Mouse (Mus musculus) gastrocnemius, adult 8-10 months (tissue): ENCODE data around the gene Ptms. TPM values are rescaled to one million over a fixed set of nuclear protein-coding genes. Genes with fewer than 3 reads are reported as not detected.
A peak's percentile ranks its signal among the peaks of the same experiment; 100 is the strongest.

Experiments used
- DNase-seq, 2 experiments: peaks; one replicate each; pipeline ENCODE4 v3.0.0; 2022; ENCODE audit warnings: low spot score in 2 of 2
- total RNA-seq, 4 experiments: library from RNA; stranded (reverse); gene quantifications; 2 replicates each; pipeline ENCODE4 v1.2.4; 2022

Ptms gene
- total RNA-seq: 10 to 100 TPM; 64.6 to 83.2 (median 76.8) TPM

- DNase-seq: peak; percentile 88
Measured at GRCm38 (mm10) chr6:124919695-124920317, at the start of gene Ptms. Gene Ptms, minus strand, starts transcription at chr6:124920103.

- DNase-seq: peak; percentile 7 to 15
Measured at GRCm38 (mm10) chr6:124967766-124968165, 47.9 kb upstream of the Ptms start.

- no peak for DNase-seq
Measured at GRCm38 (mm10) chr6:124966466-124967118, 46.7 kb upstream of the Ptms start.

GRCm38 (mm10) chr6:124965747-124966146 lies 45.8 kb upstream of the Ptms start:
- DNase-seq: no peak

- DNase-seq: peak; percentile 91 to 93
Measured at GRCm38 (mm10) chr6:124965088-124965719, 45.3 kb upstream of the Ptms start, which contains the start of gene Cops7a. Gene Cops7a, minus strand, starts transcription at chr6:124965538.

GRCm38 (mm10) chr6:124964638-124965037 lies 44.7 kb upstream of the Ptms start:
- DNase-seq: peak in 1 of 2 experiments; percentile 5

GRCm38 (mm10) chr6:124961021-124961420 lies 41.1 kb upstream of the Ptms start:
- DNase-seq: no peak

GRCm38 (mm10) chr6:124959960-124960359 lies 40.1 kb upstream of the Ptms start:
- DNase-seq: no peak

- DNase-seq: no peak
Measured at GRCm38 (mm10) chr6:124958127-124958526, 38.2 kb upstream of the Ptms start.

- no peak for DNase-seq
Measured at GRCm38 (mm10) chr6:124955212-124955611, 35.3 kb upstream of the Ptms start.

- no peak for DNase-seq
Measured at GRCm38 (mm10) chr6:124953991-124954715, 34.2 kb upstream of the Ptms start.

GRCm38 (mm10) chr6:124943526-124943925 lies 23.6 kb upstream of the Ptms start:
- no peak for DNase-seq

- no peak for DNase-seq
Measured at GRCm38 (mm10) chr6:124941679-124942078, 21.8 kb upstream of the Ptms start.

- DNase-seq: no peak
Measured at GRCm38 (mm10) chr6:124938554-124938953, 18.7 kb upstream of the Ptms start.

GRCm38 (mm10) chr6:124937493-124937892 lies 17.6 kb upstream of the Ptms start:
- DNase-seq: no peak

- no peak for DNase-seq
Measured at GRCm38 (mm10) chr6:124936681-124937080, 16.8 kb upstream of the Ptms start.

- no peak for DNase-seq
Measured at GRCm38 (mm10) chr6:124934670-124935069, 14.8 kb upstream of the Ptms start.

- no peak for DNase-seq
Measured at GRCm38 (mm10) chr6:124933127-124933526, 13.2 kb upstream of the Ptms start.

GRCm38 (mm10) chr6:124932314-124932695 lies 12.4 kb upstream of the Ptms start:
- DNase-seq: no peak

- DNase-seq: no peak
Measured at GRCm38 (mm10) chr6:124931525-124932313, 11.8 kb upstream of the Ptms start.
